Mouse (Mus musculus) ES-E14 (cell line): Measurements from ENCODE around the gene Tbl1x. TPM values are rescaled to one million over a fixed set of nuclear protein-coding genes. Genes with fewer than 3 reads are reported as not detected.
"Not testable (repeated sequence)": the region's sequence is repeated elsewhere in the genome, so short reads cannot be mapped to it uniquely, and the experiment has no call there.

Experiments
- DNase-seq: peaks from one replicate; pipeline ENCODE4 v3.0.0-alpha.2; 2013; ENCODE audit warnings: low read depth, low spot score
- H3K27ac ChIP-seq: 2 replicates; pipeline ENCODE4 v1.5.1; 2012; ENCODE audit warnings: low read depth, mild to moderate bottlenecking, low read length, moderate library complexity, mixed read lengths; ENCODE audit not compliant: poor library complexity, insufficient read depth, severe bottlenecking
- H3K36me3 ChIP-seq: 2 replicates; pipeline ENCODE4 v1.6.1; 2012; ENCODE audit warnings: mild to moderate bottlenecking, low read length, moderate library complexity, mixed read lengths; ENCODE audit not compliant: control insufficient read depth, poor library complexity, insufficient read depth, severe bottlenecking
- H3K4me1 ChIP-seq, 2 experiments: fragments of 150-350 bp in 1 of 2; sonication (generic) in 1 of 2; 2 replicates each; pipeline ENCODE4 v1.6.1; 2012; ENCODE audit warnings: low read length in 2 of 2, mild to moderate bottlenecking in 1 of 2, mixed read lengths in 1 of 2; ENCODE audit not compliant: control insufficient read depth in 2 of 2, insufficient read depth in 2 of 2, poor library complexity in 1 of 2
- H3K4me3 ChIP-seq, 2 experiments: fragments of 150-350 bp in 1 of 2; sonication (generic) in 1 of 2; 2 replicates each; pipeline ENCODE4 v1.5.1; 2012; ENCODE audit warnings: low read length in 2 of 2, low read depth in 1 of 2, mild to moderate bottlenecking in 1 of 2, mixed read lengths in 1 of 2; ENCODE audit not compliant: insufficient read depth in 1 of 2, poor library complexity in 1 of 2, severe bottlenecking in 1 of 2
- H3K9ac ChIP-seq: 2 replicates; pipeline ENCODE4 v1.6.1; 2012; ENCODE audit warnings: low read depth, mild to moderate bottlenecking, low read length, mixed read lengths; ENCODE audit not compliant: poor library complexity, insufficient read depth, severe bottlenecking
- H3K9me3 ChIP-seq: fragments of 150-350 bp; sonication (generic); 2 replicates; pipeline ENCODE4 v1.6.1; 2012; ENCODE audit warnings: low read depth, mild to moderate bottlenecking, low read length; ENCODE audit not compliant: control insufficient read depth, insufficient read depth
- CHD2 ChIP-seq: IDR thresholded peaks from 2 replicates; pipeline ENCODE4 v1.6.1; 2014; ENCODE audit warnings: mild to moderate bottlenecking, low read depth, low read length, inconsistent platforms
- HCFC1 ChIP-seq: IDR thresholded peaks from 2 replicates; pipeline ENCODE4 v1.6.1; 2012; ENCODE audit warnings: low read length, inconsistent platforms, borderline replicate concordance; ENCODE audit not compliant: insufficient read depth
- MAFK ChIP-seq: IDR thresholded peaks from 2 replicates; pipeline ENCODE4 v1.6.1; 2014; ENCODE audit warnings: mild to moderate bottlenecking, low read depth, low read length, inconsistent platforms; ENCODE audit not compliant: insufficient read depth
- ZC3H11A ChIP-seq: IDR thresholded peaks from 2 replicates; pipeline ENCODE4 v1.6.1; 2012; ENCODE audit warnings: low read depth, mild to moderate bottlenecking, inconsistent platforms, low read length, borderline replicate concordance
- ZNF384 ChIP-seq: IDR thresholded peaks from 2 replicates; pipeline ENCODE4 v1.6.1; 2012; ENCODE audit warnings: low read depth, low read length, inconsistent platforms
- in situ Hi-C, 2 experiments: fragments of 600-800 bp; cut with MboI; formaldehyde crosslinking; loops; one replicate each; pipeline ENCODE4 v1.15.1; 2025; ENCODE audit warnings: low sequenced_read_pairs in 2 of 2, inconsistent platforms in 1 of 2; ENCODE audit not compliant: unreplicated experiment in 2 of 2
- total RNA-seq: library from RNA; depleted of rRNA; stranded (reverse); fragments of 300-350 nt; gene quantifications from 2 replicates; pipeline ENCODE4 v1.2.3, GENCODE M21; 2012

Gene Tbl1x
- total RNA-seq, 1 experiment: 35.5 TPM

- Histone ChIP-seq H3K36me3 (no peaks in the 10 kb centered on the region; the same call in 1 of the 2 replicates), H3K9me3 (no peaks in the 10 kb centered on the region), H3K9ac (no peak overlapping the region), H3K4me1 (0 out of 4 replicates have a peak, but pooled peaks cover 0 to 2% of the 10 kb centered on the region in 2 experiments), H3K27ac (no peak overlapping the region), H3K4me3 (no peak overlapping the region)
- TF ChIP-seq ZC3H11A (no peak), ZNF384 (no peak), CHD2 (no peak), HCFC1 (no peak), MAFK (no peak)
- DNase-seq: no peak
- in situ Hi-C loops: no loop called here
Observed at GRCm38 (mm10) chrX:77530997-77531396, 20.2 kb downstream of the Tbl1x start.

GRCm38 (mm10) chrX:77533922-77534321 lies 23.1 kb downstream of the Tbl1x start:
- Histone ChIP-seq H3K4me1 (no peaks in the 10 kb centered on the region), H3K9me3 (no peaks in the 10 kb centered on the region), H3K36me3 (no peaks in the 10 kb centered on the region), H3K9ac (no peak overlapping the region), H3K27ac (no peak overlapping the region), H3K4me3 (no peak overlapping the region)
- DNase-seq: no peak
- TF ChIP-seq CHD2 (no peak), MAFK (0 out of 2 replicates have a peak, but pooled peaks have one; percentile 22)
- in situ Hi-C loops: no loop called here

- H3K36me3 ChIP-seq, in situ Hi-C loops, H3K9ac ChIP-seq, H3K9me3 ChIP-seq, H3K4me1 ChIP-seq, H3K27ac ChIP-seq, DNase-seq, H3K4me3 ChIP-seq: not testable (repeated sequence)
Observed at GRCm38 (mm10) chrX:77539770-77540169, 29.0 kb downstream of the Tbl1x start.

- no peaks in the 10 kb centered on the region for H3K9me3 ChIP-seq
- H3K4me1 ChIP-seq: peaks cover 0 to 2% of the 10 kb centered on the region in 2 experiments; a peak in 1 of 4 replicates
- no peak for DNase-seq
- H3K27ac ChIP-seq: no peak overlapping the region
- H3K36me3 ChIP-seq: no peaks in the 10 kb centered on the region
- no peak for TF ChIP-seq CHD2
- no peak for TF ChIP-seq HCFC1
- TF ChIP-seq ZC3H11A: no peak
- no peak for TF ChIP-seq MAFK
- no peak for TF ChIP-seq ZNF384
- in situ Hi-C loops: no loop called here
- H3K4me3 ChIP-seq: no peak overlapping the region
- H3K9ac ChIP-seq: no peak overlapping the region
Observed at GRCm38 (mm10) chrX:77544003-77544402, 33.2 kb downstream of the Tbl1x start.

- Histone ChIP-seq H3K9ac (no peak overlapping the region), H3K4me1 (peaks cover 0 to 2% of the 10 kb centered on the region in 2 experiments; a peak in 1 of 4 replicates), H3K4me3 (no peak overlapping the region), H3K36me3 (no peaks in the 10 kb centered on the region), H3K27ac (no peak overlapping the region), H3K9me3 (no peaks in the 10 kb centered on the region)
- DNase-seq: no peak
- TF ChIP-seq MAFK (no peak), ZC3H11A (no peak), CHD2 (no peak), HCFC1 (no peak), ZNF384 (no peak)
- in situ Hi-C loops: no loop called here
Observed at GRCm38 (mm10) chrX:77544550-77544949, 33.7 kb downstream of the Tbl1x start.
